Mouse (Mus musculus) brain, embryonic 14.5 days (tissue): ENCODE measurements at regions not wholly inside any gene's neighbourhood (a gene's known extent, or its start where the extent isn't known, plus 50 kb on each side); places are given as distances from the start of the nearest gene placed in this dataset.

ENCODE experiments used
- DNase-seq: peaks from one replicate; pipeline ENCODE4 v3.0.0-alpha.2; 2011; ENCODE audit warnings: low read depth
- CTCF ChIP-seq: fragments of 200-500 bp; IDR thresholded peaks from 2 replicates; pipeline ENCODE4 v1.5.1; 2012; ENCODE audit warnings: inconsistent platforms, mild to moderate bottlenecking, moderate library complexity, borderline replicate concordance; ENCODE audit not compliant: insufficient read depth, insufficient read length; ENCODE audit errors: extremely low read depth
- POLR2A ChIP-seq: fragments of 200-500 bp; IDR thresholded peaks from 2 replicates; pipeline ENCODE4 v1.6.1; 2012; ENCODE audit warnings: mild to moderate bottlenecking, inconsistent platforms, borderline replicate concordance; ENCODE audit not compliant: poor library complexity, insufficient read depth, insufficient read length, severe bottlenecking; ENCODE audit errors: extremely low read depth

- no peak for DNase-seq
- no peak for TF ChIP-seq POLR2A
- no peak for TF ChIP-seq CTCF
Observed at GRCm38 (mm10) chr2:71626404-71626803, 79.8 kb upstream of the Dlx2 start.

DNA sequence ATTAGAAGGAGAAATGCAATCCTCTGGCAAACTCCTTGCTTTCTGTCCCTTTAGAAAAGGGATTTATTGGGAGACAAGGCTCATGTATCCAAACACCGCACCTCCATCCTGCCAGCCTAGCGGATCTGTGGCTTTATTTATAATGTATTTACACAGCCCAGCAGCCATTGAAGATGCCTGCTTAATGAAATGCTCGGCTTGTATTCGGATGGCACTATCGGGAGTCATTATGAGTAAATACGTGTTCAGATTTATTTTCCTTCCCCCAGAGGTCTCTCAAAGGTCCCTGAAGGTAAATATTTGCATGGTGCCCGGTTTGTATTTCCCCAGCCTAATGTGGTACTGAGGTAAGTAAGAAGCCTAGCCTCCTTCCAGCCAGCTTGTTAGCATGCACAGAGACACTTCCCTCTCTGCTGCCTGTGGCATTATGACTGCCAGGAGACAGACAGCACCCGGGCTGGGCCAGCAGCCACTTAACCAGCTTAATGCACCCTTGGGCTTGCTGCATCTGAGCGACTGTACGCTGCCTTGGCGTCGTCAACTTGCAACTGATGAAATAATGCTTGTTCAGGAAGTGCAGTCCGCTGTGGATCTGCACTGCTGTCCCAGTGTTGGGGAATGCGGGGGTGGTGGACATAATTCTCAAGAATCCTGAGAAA, 80.7 kb upstream of the Dlx2 start:
- no peak for TF ChIP-seq POLR2A
- no peak for TF ChIP-seq CTCF
- peak; percentile 93 for DNase-seq

DNA sequence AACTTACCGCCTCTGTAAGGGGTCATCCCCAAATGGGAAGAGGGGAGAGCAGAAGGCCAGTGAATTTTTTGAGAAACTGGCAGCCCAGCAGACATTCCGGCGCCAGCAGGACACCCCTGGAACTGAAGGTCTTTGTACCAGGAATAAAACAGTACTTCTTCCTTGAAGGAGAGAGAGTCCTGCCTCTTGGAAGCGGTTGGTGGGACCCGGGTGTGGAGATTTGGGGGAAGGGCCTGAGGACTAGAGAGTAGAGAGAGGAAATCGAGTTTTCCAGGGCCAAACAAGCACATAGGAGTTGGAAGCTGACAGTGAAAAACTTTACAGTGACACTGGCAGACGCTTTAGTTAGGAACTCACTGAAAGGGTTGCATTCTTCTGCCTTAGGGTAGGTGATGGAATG, 82.3 kb upstream of the Dlx2 start:
- DNase-seq, result no peak
- no peak for TF ChIP-seq POLR2A
- no peak for TF ChIP-seq CTCF

DNA sequence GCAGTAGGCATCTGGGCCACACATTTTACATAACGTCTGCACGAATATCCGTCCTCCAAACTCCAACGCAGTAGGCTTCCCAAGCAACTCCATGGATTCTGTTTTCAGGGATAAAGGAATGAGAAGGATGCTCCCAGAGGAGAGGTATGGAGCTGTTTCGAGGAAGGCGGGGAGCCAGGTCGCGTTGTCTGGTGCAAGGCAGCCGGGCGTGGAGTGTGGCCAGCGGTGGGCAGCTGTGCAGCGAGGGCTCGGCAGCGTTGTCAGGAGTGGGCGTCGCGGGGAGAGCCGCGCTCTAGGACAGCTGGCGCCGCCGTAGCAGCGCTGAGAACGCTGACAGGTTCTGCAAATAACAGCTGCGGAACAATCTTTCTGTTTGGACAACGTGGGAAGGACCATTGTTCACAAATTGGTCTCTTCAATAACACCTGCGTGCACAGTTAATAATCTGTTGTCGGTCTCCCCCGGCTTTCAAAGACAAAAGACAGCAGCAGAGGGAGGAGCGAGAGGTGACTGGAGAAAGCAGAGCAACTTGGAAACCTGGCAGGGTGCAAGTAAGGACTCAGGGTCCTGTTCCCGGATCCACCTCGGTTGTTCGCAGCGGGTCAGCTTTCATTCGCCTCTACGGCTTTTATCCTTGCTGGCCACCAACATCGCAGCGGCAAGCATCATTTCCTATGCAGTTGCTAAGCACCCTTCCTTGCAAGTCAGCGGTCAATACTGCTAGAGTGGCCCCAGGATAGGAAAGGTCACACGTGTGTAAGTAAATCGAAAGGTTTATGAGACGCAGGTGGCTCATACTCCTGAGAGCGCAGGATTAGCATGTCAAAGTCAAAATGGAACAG, 83.0 kb upstream of the Dlx2 start:
- DNase-seq, result peak; percentile 73
- TF ChIP-seq POLR2A (no peak), CTCF (no peak)

- no peak for DNase-seq
- no peak for TF ChIP-seq CTCF
- no peak for TF ChIP-seq POLR2A
Observed at GRCm38 (mm10) chr2:71630143-71630463, 83.5 kb upstream of the Dlx2 start.

- no peak for DNase-seq
- no peak for TF ChIP-seq POLR2A
- TF ChIP-seq CTCF, result no peak
Observed at GRCm38 (mm10) chr2:71633471-71633870, 86.9 kb upstream of the Dlx2 start.

DNA sequence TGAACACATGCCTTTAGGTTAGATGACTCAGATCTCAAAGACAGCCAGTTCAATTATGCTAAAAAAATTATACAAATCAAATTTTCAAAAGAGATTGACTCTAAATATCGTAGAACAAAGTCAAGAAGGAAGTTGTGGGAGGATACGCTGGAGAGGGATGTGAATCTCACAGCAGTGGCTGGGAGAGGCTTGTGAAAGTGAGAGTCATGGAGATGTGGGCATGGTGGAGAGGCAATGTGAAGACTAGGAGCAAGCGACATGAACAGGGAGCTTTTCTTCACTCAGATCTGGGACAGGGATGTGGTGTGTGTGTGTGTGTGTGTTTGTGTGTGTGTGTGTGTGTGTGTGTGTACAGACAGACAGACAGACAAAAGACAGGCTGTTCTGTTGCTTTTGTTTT, 87.9 kb upstream of the Dlx2 start:
- TF ChIP-seq CTCF (no peak), POLR2A (no peak)
- no peak for DNase-seq

GRCm38 (mm10) chr2:71636134-71636533, 89.6 kb upstream of the Dlx2 start:
- DNase-seq, result peak; percentile 53
- no peak for TF ChIP-seq CTCF
- no peak for TF ChIP-seq POLR2A

DNA sequence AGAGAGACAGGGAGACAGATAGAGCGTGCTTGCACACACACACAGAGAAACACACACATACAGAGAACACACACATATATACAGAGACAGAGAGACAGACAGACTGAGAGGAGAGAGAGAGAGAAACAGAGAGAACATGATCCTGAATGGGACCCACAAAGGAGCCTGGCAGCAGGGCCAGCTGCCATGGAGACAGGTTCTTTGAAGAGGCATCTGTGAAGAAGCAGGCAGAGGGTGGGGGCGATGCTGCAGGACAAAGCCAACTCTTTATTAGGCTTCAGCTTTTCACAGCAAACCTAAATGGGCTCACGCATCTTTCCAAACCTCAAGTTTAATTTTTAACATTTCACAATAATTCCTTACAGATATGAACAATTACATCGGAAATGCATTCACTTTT, 90.0 kb upstream of the Dlx2 start:
- TF ChIP-seq CTCF, result no peak
- no peak for TF ChIP-seq POLR2A
- DNase-seq, result peak; percentile 94

- no peak for TF ChIP-seq POLR2A
- no peak for TF ChIP-seq CTCF
- no peak for DNase-seq
Observed at GRCm38 (mm10) chr2:71640251-71640650, 93.7 kb upstream of the Dlx2 start.

DNA sequence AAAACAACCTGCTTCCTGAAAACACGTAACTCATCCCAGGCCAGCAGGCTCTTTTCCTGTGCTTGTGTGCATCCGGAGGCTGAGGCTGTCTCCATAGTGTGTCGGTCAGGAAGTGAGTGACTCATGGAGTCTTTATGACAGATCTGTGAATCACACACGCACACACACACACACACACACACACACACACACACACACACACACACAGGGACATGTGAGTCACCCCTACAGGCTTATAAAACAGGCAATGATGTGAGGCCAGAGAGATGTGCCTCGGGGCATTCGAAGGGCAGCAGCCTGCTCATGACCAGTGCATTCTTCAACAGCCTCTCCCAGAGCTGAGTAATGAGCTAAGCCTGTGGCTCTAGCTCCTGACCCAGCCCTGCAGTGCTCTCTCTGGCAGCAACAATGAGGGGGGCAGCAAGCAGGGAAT, 97.5 kb upstream of the Dlx2 start:
- no peak for DNase-seq
- no peak for TF ChIP-seq CTCF
- TF ChIP-seq POLR2A, result no peak

DNA sequence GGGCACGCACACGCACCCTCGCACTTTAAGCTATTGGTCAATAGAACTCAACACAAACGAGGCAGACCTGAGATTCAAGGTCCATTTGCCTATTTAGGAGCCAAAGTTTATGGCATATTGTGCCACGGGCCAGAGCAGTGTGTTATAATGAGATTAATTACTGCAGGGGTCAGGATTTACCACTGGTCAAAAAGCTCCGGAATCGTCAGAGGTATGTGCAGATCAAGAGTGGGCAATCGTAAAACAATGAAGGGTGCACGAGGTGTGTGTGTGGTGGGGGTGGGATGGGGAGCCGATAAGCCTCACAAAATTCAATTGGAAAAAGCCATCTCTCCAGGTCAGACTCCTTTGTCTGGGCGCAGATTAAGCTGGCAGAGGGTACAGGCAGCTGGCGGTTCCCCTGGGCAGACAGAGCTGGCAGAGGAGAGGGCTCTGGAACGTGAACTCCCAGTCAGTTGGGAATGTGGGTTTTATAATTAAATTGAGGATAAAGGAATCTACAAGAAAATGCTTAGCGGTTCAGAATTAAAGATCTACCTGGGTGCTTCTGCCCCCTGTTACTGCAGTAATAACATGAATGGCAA, 97.4 kb upstream of the Itga6 start:
- peak; percentile 73 for DNase-seq
- TF ChIP-seq CTCF, result no peak
- no peak for TF ChIP-seq POLR2A

- TF ChIP-seq CTCF (no peak), POLR2A (no peak)
- DNase-seq, result peak; percentile 63
Observed at GRCm38 (mm10) chr2:71651662-71652061, 93.8 kb upstream of the Itga6 start.
